Mouse (Mus musculus) embryonic facial prominence, embryonic 14.5 days (tissue): ENCODE measurements at regions not wholly inside any gene's neighbourhood (a gene's known extent, or its start where the extent isn't known, plus 50 kb on each side); places are given as distances from the start of the nearest gene placed in this dataset.

Experiments used
- ATAC-seq: fragments of 200-750 bp; cut with Nextera tagmentation; 2 replicates; pipeline ENCODE4 v1.8.0; 2017; ENCODE audit warnings: low read depth, moderate number of reproducible peaks, moderate TSS enrichment
- DNase-seq: peaks from one replicate; pipeline ENCODE4 v3.0.0-alpha.2; 2015; ENCODE audit warnings: low spot score
- H3K27ac ChIP-seq: fragments of 300-500 bp; sonication (generic); replicated peaks from 2 replicates; pipeline ENCODE4 v1.5.1; 2014; ENCODE audit warnings: low read depth, mild to moderate bottlenecking, low read length, moderate library complexity
- H3K27me3 ChIP-seq: fragments of 300-500 bp; sonication (generic); replicated peaks from 2 replicates; pipeline ENCODE4 v1.6.1; 2014; ENCODE audit warnings: low read length; ENCODE audit not compliant: control insufficient read depth, insufficient read depth
- H3K36me3 ChIP-seq: fragments of 300-500 bp; sonication (generic); 2 replicates; pipeline ENCODE4 v1.6.1; 2014; ENCODE audit warnings: low read length, mixed read lengths; ENCODE audit not compliant: control insufficient read depth, insufficient read depth
- H3K4me1 ChIP-seq: fragments of 300-500 bp; sonication (generic); 2 replicates; pipeline ENCODE4 v1.6.1; 2014; ENCODE audit warnings: antibody characterized with exemption, low read length; ENCODE audit not compliant: control insufficient read depth, insufficient read depth
- H3K4me2 ChIP-seq: fragments of 300-500 bp; sonication (generic); 2 replicates; pipeline ENCODE4 v1.6.1; 2014; ENCODE audit warnings: low read depth, mild to moderate bottlenecking, low read length, moderate library complexity, mixed read lengths
- H3K4me3 ChIP-seq: fragments of 300-500 bp; sonication (generic); 2 replicates; pipeline ENCODE4 v1.5.1; 2014; ENCODE audit warnings: low read depth, mild to moderate bottlenecking, low read length
- H3K9ac ChIP-seq: fragments of 300-500 bp; sonication (generic); 2 replicates; pipeline ENCODE4 v1.6.1; 2014; ENCODE audit warnings: low read depth, mild to moderate bottlenecking, low read length, moderate library complexity, mixed read lengths
- H3K9me3 ChIP-seq: fragments of 300-500 bp; sonication (generic); 2 replicates; pipeline ENCODE4 v1.6.1; 2016; ENCODE audit warnings: low read length; ENCODE audit not compliant: control insufficient read depth
- WGBS: fragments of 180-500 bp; shearing (Covaris S2); extraction: QIAGEN DNeasy Blood & Tissue Kit; methylation state at CpG from one replicate; pipeline ENCODE4 v1.1.7; 2014; 5-methylcytosine and 5-hydroxymethylcytosine counted together

GRCm38 (mm10) chr8:7430482-7430881, 1230.6 kb downstream of the Efnb2 start:
- no peak for DNase-seq
- H3K4me3 ChIP-seq, result no peak overlapping the region
- H3K9me3 ChIP-seq, result no peaks in the 10 kb centered on the region
- no peaks in the 10 kb centered on the region for H3K36me3 ChIP-seq
- no peak for ATAC-seq
- H3K27me3 ChIP-seq, result no peaks in the 10 kb centered on the region
- no peak overlapping the region for H3K9ac ChIP-seq
- no peak overlapping the region for H3K27ac ChIP-seq
- H3K4me1 ChIP-seq, result no peaks in the 10 kb centered on the region
- no peak overlapping the region for H3K4me2 ChIP-seq

- H3K9me3 ChIP-seq, result no peaks in the 10 kb centered on the region
- no peak overlapping the region for H3K4me3 ChIP-seq
- H3K27me3 ChIP-seq, result no peaks in the 10 kb centered on the region
- 77% methylated on average over 2 of the region's 2 CpGs for WGBS
- DNase-seq, result no peak
- no peaks in the 10 kb centered on the region for H3K4me1 ChIP-seq
- H3K27ac ChIP-seq, result no peak overlapping the region
- ATAC-seq, result no peak
- H3K4me2 ChIP-seq, result no peak overlapping the region
- no peak overlapping the region for H3K9ac ChIP-seq
- H3K36me3 ChIP-seq, result no peaks in the 10 kb centered on the region
Measured at GRCm38 (mm10) chr8:7398175-7398574, 1262.9 kb downstream of the Efnb2 start.

- DNase-seq (no peak), ATAC-seq (no peak)
- H3K9me3 ChIP-seq, result no peaks in the 10 kb centered on the region
- no peak overlapping the region for H3K27ac ChIP-seq
- WGBS, result 68% methylated on average over 5 of the region's 5 CpGs
- H3K27me3 ChIP-seq, result no peaks in the 10 kb centered on the region
- H3K4me3 ChIP-seq, result no peak overlapping the region
- no peak overlapping the region for H3K9ac ChIP-seq
- no peaks in the 10 kb centered on the region for H3K36me3 ChIP-seq
- H3K4me1 ChIP-seq, result no peaks in the 10 kb centered on the region
- H3K4me2 ChIP-seq, result no peak overlapping the region
Measured at GRCm38 (mm10) chr8:7397355-7397862, 1263.6 kb downstream of the Efnb2 start.
